Mouse (Mus musculus) bone marrow, adult 2 months (tissue): ENCODE measurements around the gene Banf1.

Experiments used
- CTCF ChIP-seq: fragments of 200-500 bp; IDR thresholded peaks from 2 replicates; pipeline ENCODE4 v1.5.1; 2011; ENCODE audit warnings: low read length, control low read depth; ENCODE audit not compliant: control insufficient read depth, insufficient read depth
- POLR2A ChIP-seq: fragments of 200-500 bp; IDR thresholded peaks from 2 replicates; pipeline ENCODE4 v1.6.1; 2011; ENCODE audit warnings: low read depth, mild to moderate bottlenecking, control low read depth, low read length, borderline replicate concordance; ENCODE audit not compliant: control insufficient read depth

- no peak for TF ChIP-seq CTCF
- TF ChIP-seq POLR2A, result no peak
Observed at GRCm38 (mm10) chr19:5408057-5409001, 41.4 kb upstream of the Banf1 start.
